Mouse (Mus musculus) C2C12 (cell line): ENCODE results near the gene Pax8. TPM values are rescaled to one million over a fixed set of nuclear protein-coding genes. Genes with fewer than 3 reads are reported as not detected.
A peak's percentile ranks its signal among the peaks of the same experiment; 100 is the strongest.

Experiments
- H3K27me3 ChIP-seq: one replicate; pipeline ENCODE4 v1.6.1; 2011; ENCODE audit not compliant: control insufficient read depth, insufficient read depth, insufficient read length
- H3K36me3 ChIP-seq: one replicate; pipeline ENCODE4 v1.6.1; 2011; ENCODE audit not compliant: control insufficient read depth, insufficient read depth
- H3K4me3 ChIP-seq: one replicate; pipeline ENCODE4 v1.5.1; 2011; ENCODE audit warnings: mild to moderate bottlenecking, control low read depth; ENCODE audit not compliant: poor library complexity, insufficient read depth, severe bottlenecking
- H3K79me2 ChIP-seq: one replicate; pipeline ENCODE4 v1.6.1; 2011; ENCODE audit not compliant: control insufficient read depth, insufficient read depth
- H3K79me3 ChIP-seq: one replicate; pipeline ENCODE4 v1.6.1; 2011; ENCODE audit warnings: low read depth, control low read depth
- H3ac ChIP-seq: one replicate; pipeline ENCODE3; 2011; ENCODE audit warnings: low read depth; ENCODE audit not compliant: control insufficient read depth, insufficient read length
- CEBPB ChIP-seq: IDR thresholded peaks from one replicate; pipeline ENCODE4 v1.6.1; 2011; ENCODE audit warnings: low read depth, mild to moderate bottlenecking, control low read depth, moderate library complexity
- CTCF ChIP-seq: IDR thresholded peaks from one replicate; pipeline ENCODE4 v1.5.1; 2011; ENCODE audit not compliant: control insufficient read depth, insufficient read depth, insufficient read length
- FOSL1 ChIP-seq: IDR thresholded peaks from one replicate; pipeline ENCODE4 v1.8.0; 2011; ENCODE audit warnings: mild to moderate bottlenecking, low read length; ENCODE audit not compliant: poor library complexity, insufficient read depth, severe bottlenecking
- MAX ChIP-seq: IDR thresholded peaks from one replicate; pipeline ENCODE4 v1.6.1; 2011; ENCODE audit warnings: mild to moderate bottlenecking, control low read depth
- MYOD1 ChIP-seq: IDR thresholded peaks from one replicate; pipeline ENCODE4 v1.6.1; 2011; ENCODE audit warnings: low read depth; ENCODE audit not compliant: control insufficient read depth, insufficient read length
- MYOG ChIP-seq: IDR thresholded peaks from one replicate; pipeline ENCODE4 v1.6.1; 2011; ENCODE audit not compliant: control insufficient read depth, insufficient read length; ENCODE audit errors: extremely low read depth
- USF1 ChIP-seq: IDR thresholded peaks from one replicate; pipeline ENCODE4 v1.6.1; 2011; ENCODE audit warnings: low read depth, mild to moderate bottlenecking, control low read depth, moderate library complexity
- polyA plus RNA-seq: library from polyadenylated mRNA; unstranded; fragments of >200 nt; fragmentation: generic; extraction: Trizol; gene quantifications from one replicate; pipeline ENCODE4 v1.2.1, GENCODE M21; 2012; ENCODE audit warnings: missing spikeins

Gene Pax8
- polyA plus RNA-seq, 1 experiment = not detected

DNA sequence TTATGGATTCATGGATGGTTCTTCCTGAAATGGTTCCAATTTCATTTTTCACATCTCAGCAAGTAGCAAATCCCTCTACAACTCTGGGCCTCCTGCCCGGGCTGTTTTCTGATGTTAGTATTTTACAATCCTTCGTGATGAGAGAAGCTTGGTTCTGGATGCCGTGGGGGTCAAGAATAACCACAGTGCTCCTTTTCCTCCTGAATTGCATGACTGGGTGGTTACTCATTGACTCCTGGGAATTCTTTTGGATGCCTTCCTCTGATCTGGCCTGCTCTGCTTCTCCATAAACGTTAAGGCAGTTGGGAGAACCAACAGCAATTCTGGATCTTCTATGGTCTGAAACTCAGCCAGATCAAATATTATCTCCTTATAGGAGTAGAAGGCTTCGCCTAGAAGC lies 22.2 kb downstream of the Pax8 start:
- Histone ChIP-seq H3K4me3 (no peak overlapping the region), H3K79me3 (no peaks in the 10 kb centered on the region), H3K79me2 (no peaks in the 10 kb centered on the region), H3ac (no peak overlapping the region), H3K27me3 (no peaks in the 10 kb centered on the region), H3K36me3 (no peaks in the 10 kb centered on the region)
- TF ChIP-seq CTCF (no peak), MYOD1 (no peak), MAX (peak; percentile 73), USF1 (no peak), CEBPB (no peak), FOSL1 (peak; percentile 92), MYOG (no peak)

DNA sequence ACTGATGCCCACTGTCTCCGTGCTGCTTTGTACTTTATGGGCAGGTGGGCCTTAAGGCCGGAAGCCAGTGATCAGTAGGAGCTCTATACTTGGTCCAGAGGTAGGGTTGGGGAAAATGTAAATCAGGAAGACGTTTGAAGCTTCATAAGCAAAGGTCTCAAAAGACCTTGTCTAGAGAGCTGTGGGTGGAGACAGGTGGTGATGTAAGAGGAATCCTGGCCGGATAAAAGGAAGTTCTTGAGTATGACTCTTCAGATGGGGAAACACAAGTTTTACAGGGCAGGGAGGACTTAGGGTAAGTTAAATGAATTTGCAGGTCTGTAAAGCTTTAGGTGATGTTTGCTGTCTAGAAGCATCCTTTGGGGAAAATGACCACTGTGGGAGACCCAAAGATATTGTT lies 26.3 kb downstream of the Pax8 start:
- no peak overlapping the region for H3ac ChIP-seq
- no peaks in the 10 kb centered on the region for H3K27me3 ChIP-seq
- H3K79me2 ChIP-seq = no peaks in the 10 kb centered on the region
- no peaks in the 10 kb centered on the region for H3K36me3 ChIP-seq
- TF ChIP-seq MAX = no peak
- no peak for TF ChIP-seq MYOG
- TF ChIP-seq FOSL1 = no peak
- no peak for TF ChIP-seq USF1
- no peak for TF ChIP-seq CEBPB
- no peak for TF ChIP-seq MYOD1
- no peak for TF ChIP-seq CTCF
- H3K4me3 ChIP-seq = no peak overlapping the region
- H3K79me3 ChIP-seq = no peaks in the 10 kb centered on the region

- Histone ChIP-seq H3K4me3 (no peak overlapping the region), H3K36me3 (no peaks in the 10 kb centered on the region), H3K79me3 (no peaks in the 10 kb centered on the region), H3ac (no peak overlapping the region), H3K27me3 (no peaks in the 10 kb centered on the region), H3K79me2 (no peaks in the 10 kb centered on the region)
- no peak for TF ChIP-seq USF1
- TF ChIP-seq FOSL1 = no peak
- no peak for TF ChIP-seq CEBPB
- TF ChIP-seq MAX = no peak
- TF ChIP-seq MYOD1 = no peak
- TF ChIP-seq MYOG = no peak
- no peak for TF ChIP-seq CTCF
Measured at GRCm38 (mm10) chr2:24443256-24443790, 32.1 kb downstream of the Pax8 start.

DNA sequence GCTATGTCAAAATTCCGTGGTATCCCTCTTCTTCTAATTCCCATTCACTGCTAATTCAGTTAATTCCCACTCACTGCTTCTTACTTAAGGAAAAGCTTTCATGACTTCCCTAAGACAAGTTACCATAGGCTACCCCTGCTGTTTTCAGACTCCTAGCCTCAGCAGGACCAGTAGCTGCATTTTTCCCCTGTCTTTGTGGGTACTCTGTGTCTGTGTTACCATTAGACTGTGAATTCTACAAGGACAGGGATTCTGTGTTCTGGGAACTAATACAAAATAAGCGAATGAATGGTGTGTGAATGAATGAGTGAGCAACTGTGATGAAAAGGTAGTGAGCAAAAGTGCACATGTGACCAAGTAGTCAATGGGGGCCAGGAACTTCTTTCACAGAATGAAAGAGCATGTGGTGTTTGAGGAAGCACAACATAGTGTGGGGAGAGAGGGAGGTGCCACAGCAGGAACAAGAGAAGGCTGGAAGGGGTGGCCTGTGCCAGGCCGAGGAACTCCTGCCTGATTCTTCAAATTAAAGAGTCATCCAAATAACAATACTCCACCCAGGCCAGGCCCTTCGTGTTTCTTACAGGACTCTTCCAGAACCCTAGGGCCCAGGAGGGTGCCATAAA lies 33.0 kb downstream of the Pax8 start:
- H3K4me3 ChIP-seq = no peak overlapping the region
- TF ChIP-seq FOSL1 (no peak), USF1 (no peak), CEBPB (no peak), MAX (no peak), MYOD1 (no peak), CTCF (no peak), MYOG (no peak)
- H3K79me3 ChIP-seq = no peaks in the 10 kb centered on the region
- no peak overlapping the region for H3ac ChIP-seq
- H3K36me3 ChIP-seq = no peaks in the 10 kb centered on the region
- no peaks in the 10 kb centered on the region for H3K79me2 ChIP-seq
- H3K27me3 ChIP-seq = no peaks in the 10 kb centered on the region

DNA sequence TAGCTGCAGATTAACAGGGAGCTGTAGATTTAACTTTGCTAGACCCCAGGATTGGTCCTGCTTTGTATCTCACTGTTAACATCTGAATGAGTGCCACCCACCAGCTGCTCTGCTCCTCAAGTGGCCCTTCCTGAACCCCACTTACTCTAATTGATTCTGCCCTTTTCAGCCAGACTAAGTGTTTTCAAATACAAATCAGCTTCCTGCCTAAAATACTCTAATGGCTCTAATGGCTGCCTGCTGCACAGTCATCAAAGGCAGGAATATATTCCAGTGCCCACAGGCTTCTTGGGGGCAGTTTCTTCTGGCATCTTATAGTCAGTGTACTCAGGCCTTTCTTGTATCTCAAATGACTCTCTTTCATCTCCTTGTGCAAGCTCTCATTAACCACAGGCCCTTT lies 33.5 kb downstream of the Pax8 start:
- H3ac ChIP-seq = no peak overlapping the region
- TF ChIP-seq USF1 (no peak), MYOD1 (no peak), MYOG (no peak), CEBPB (no peak), MAX (no peak), CTCF (no peak), FOSL1 (no peak)
- H3K36me3 ChIP-seq = no peaks in the 10 kb centered on the region
- H3K79me3 ChIP-seq = no peaks in the 10 kb centered on the region
- H3K27me3 ChIP-seq = no peaks in the 10 kb centered on the region
- H3K4me3 ChIP-seq = no peak overlapping the region
- H3K79me2 ChIP-seq = no peaks in the 10 kb centered on the region

GRCm38 (mm10) chr2:24440056-24440455 lies 35.3 kb downstream of the Pax8 start:
- H3K79me2 ChIP-seq = no peaks in the 10 kb centered on the region
- H3K36me3 ChIP-seq = no peaks in the 10 kb centered on the region
- H3K79me3 ChIP-seq = no peaks in the 10 kb centered on the region
- peak; percentile 10 for TF ChIP-seq USF1
- TF ChIP-seq CTCF = no peak
- no peak for TF ChIP-seq MYOG
- TF ChIP-seq CEBPB = peak; percentile 30
- no peaks in the 10 kb centered on the region for H3K27me3 ChIP-seq
- H3ac ChIP-seq = no peak overlapping the region
- H3K4me3 ChIP-seq = no peak overlapping the region
